Mouse (Mus musculus): ENCODE measurements around the gene Crlf1.
A peak's percentile ranks its signal among the peaks of the same experiment; 100 is the strongest.
"Not testable (repeated sequence)": the region's sequence is repeated elsewhere in the genome, so short reads cannot be mapped to it uniquely, and the experiment has no call there.

Crlf1 gene

GRCm38 (mm10) chr8:70500386-70501301 lies 7.7 kb downstream of the Crlf1 start:
- peak in 1 of 2 experiments; percentile 42 for DNase-seq

- no peak for DNase-seq
These were observed 9.0 kb downstream of the Crlf1 start for GRCm38 (mm10) chr8:70501820-70502529.

- no peak for DNase-seq
These were observed 9.6 kb downstream of the Crlf1 start for GRCm38 (mm10) chr8:70502540-70502939.

- DNase-seq: peak; percentile 80 to 82
These were observed 10.2 kb downstream of the Crlf1 start for GRCm38 (mm10) chr8:70503062-70503750.

GRCm38 (mm10) chr8:70504291-70504716 lies 11.3 kb downstream of the Crlf1 start:
- peak; percentile 78 to 89 for DNase-seq

GRCm38 (mm10) chr8:70504851-70505250 lies 11.9 kb downstream of the Crlf1 start:
- DNase-seq: peak in 1 of 2 experiments; percentile 86

- DNase-seq: no peak
These were observed 12.9 kb downstream of the Crlf1 start for GRCm38 (mm10) chr8:70505698-70506327.

GRCm38 (mm10) chr8:70506328-70507026 lies 13.5 kb downstream of the Crlf1 start, which contains the start of gene Rex1bd:
Gene Rex1bd, minus strand, starts transcription at chr8:70506752.
- DNase-seq: peak; percentile 95 to 97

GRCm38 (mm10) chr8:70507027-70507393 lies 14.1 kb downstream of the Crlf1 start:
- DNase-seq: no peak

GRCm38 (mm10) chr8:70509281-70509952 lies 16.5 kb downstream of the Crlf1 start:
- DNase-seq: no peak

- peak; percentile 98 for DNase-seq
These were observed 17.4 kb downstream of the Crlf1 start, which contains the start of gene Uba52 for GRCm38 (mm10) chr8:70510228-70510915. Gene Uba52, minus strand, starts transcription at chr8:70510801.

- DNase-seq: not testable (repeated sequence)
These were observed 18.2 kb downstream of the Crlf1 start for GRCm38 (mm10) chr8:70511174-70511573.

- DNase-seq: no peak
These were observed 18.8 kb downstream of the Crlf1 start for GRCm38 (mm10) chr8:70511770-70512169.

GRCm38 (mm10) chr8:70512253-70512903 lies 19.4 kb downstream of the Crlf1 start:
- DNase-seq: no peak

- DNase-seq: peak in 1 of 2 experiments; percentile 40
These were observed 20.5 kb downstream of the Crlf1 start for GRCm38 (mm10) chr8:70513441-70513840.

- DNase-seq: no peak
These were observed 25.1 kb downstream of the Crlf1 start for GRCm38 (mm10) chr8:70517940-70518643.

GRCm38 (mm10) chr8:70519043-70519442 lies 26.1 kb downstream of the Crlf1 start:
- no peak for DNase-seq

GRCm38 (mm10) chr8:70519606-70520005 lies 26.6 kb downstream of the Crlf1 start:
- no peak for DNase-seq

Measured in lung, postnatal 4 days (tissue).